Mouse (Mus musculus) hindbrain, embryonic 11.5 days (tissue): ENCODE measurements at regions not wholly inside any gene's neighbourhood (a gene's known extent, or its start where the extent isn't known, plus 50 kb on each side); places are given as distances from the start of the nearest gene placed in this dataset.

ENCODE experiments used
- ATAC-seq: fragments of 200-750 bp; cut with Nextera tagmentation; 2 replicates; pipeline ENCODE4 v1.8.0; 2017; ENCODE audit warnings: mild to moderate bottlenecking, moderate TSS enrichment, moderate library complexity; ENCODE audit not compliant: low FRiP score
- DNase-seq: peaks from one replicate; pipeline ENCODE4 v3.0.0-alpha.2; 2015; ENCODE audit warnings: low spot score
- H3K27ac ChIP-seq: fragments of 300-500 bp; sonication (generic); 2 replicates; pipeline ENCODE4 v1.5.1; 2014; ENCODE audit warnings: mild to moderate bottlenecking, low read depth, low read length
- H3K27me3 ChIP-seq: fragments of 300-500 bp; sonication (generic); 2 replicates; pipeline ENCODE4 v1.6.1; 2014; ENCODE audit warnings: mild to moderate bottlenecking, low read length, moderate library complexity, mixed read lengths; ENCODE audit not compliant: control insufficient read depth, insufficient read depth
- H3K36me3 ChIP-seq: fragments of 300-500 bp; sonication (generic); 2 replicates; pipeline ENCODE4 v1.6.1; 2014; ENCODE audit warnings: mild to moderate bottlenecking, low read length, moderate library complexity, mixed read lengths; ENCODE audit not compliant: control insufficient read depth, insufficient read depth
- H3K4me1 ChIP-seq: fragments of 300-500 bp; sonication (generic); replicated peaks from 2 replicates; pipeline ENCODE4 v1.6.1; 2014; ENCODE audit warnings: low read length, mixed read lengths; ENCODE audit not compliant: control insufficient read depth, insufficient read depth
- H3K4me2 ChIP-seq: fragments of 300-500 bp; sonication (generic); replicated peaks from 2 replicates; pipeline ENCODE4 v1.6.1; 2014; ENCODE audit warnings: mild to moderate bottlenecking, low read depth, low read length
- H3K4me3 ChIP-seq: fragments of 300-500 bp; sonication (generic); 2 replicates; pipeline ENCODE4 v1.5.1; 2014; ENCODE audit warnings: low read depth, low read length
- H3K9ac ChIP-seq: fragments of 300-500 bp; sonication (generic); 2 replicates; pipeline ENCODE4 v1.6.1; 2014; ENCODE audit warnings: low read depth, low read length
- H3K9me3 ChIP-seq: fragments of 300-500 bp; sonication (generic); 2 replicates; pipeline ENCODE4 v1.6.1; 2016; ENCODE audit warnings: low read length; ENCODE audit not compliant: control insufficient read depth
- WGBS: fragments of 180-500 bp; shearing (Covaris S2); extraction: QIAGEN DNeasy Blood & Tissue Kit; methylation state at CpG from one replicate; pipeline ENCODE4 v1.1.7; 2014; 5-methylcytosine and 5-hydroxymethylcytosine counted together

DNA sequence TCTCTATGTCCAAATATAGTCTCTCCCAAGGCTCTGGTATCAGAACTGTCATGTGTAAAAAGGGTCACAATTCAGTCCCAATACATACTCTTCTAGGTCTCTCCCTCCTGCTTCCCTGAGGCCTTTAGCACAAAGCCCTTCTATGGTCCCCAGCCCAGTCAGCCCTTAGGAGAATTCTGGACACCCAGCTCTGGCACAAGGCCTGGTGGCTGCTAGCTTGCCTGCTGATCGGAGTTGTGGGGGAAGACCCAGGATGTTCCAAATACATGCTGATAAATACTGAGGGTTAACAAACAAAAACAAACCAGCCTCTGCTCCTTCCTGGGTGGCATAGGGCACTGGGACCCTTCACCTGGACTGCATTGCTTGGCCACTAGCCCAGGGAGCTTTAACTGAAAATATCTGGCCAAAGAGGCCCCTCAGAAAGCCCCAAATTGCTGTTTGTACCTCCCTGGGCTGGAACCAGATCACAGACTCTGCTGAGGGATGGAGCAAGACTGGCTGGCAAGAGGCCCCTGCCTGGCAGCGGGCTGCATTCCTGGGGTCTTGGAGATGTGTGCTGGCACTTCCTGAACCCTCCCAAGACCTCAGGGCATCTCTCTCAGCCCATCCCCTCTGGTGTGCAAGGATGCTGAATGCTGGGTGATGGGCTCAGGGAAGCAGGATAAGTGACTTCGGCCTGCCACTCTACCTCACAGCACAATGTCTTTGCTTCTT, 114.3 kb downstream of the 1810010D01Rik start:
- Histone ChIP-seq H3K4me1 (no peaks in the 10 kb centered on the region), H3K4me3 (no peak overlapping the region), H3K27ac (no peak overlapping the region), H3K9ac (no peak overlapping the region), H3K9me3 (no peaks in the 10 kb centered on the region), H3K36me3 (no peaks in the 10 kb centered on the region), H3K27me3 (no peaks in the 10 kb centered on the region), H3K4me2 (no peak overlapping the region)
- DNase-seq (no peak), ATAC-seq (no peak)
- WGBS = 78% methylated on average over 3 of the region's 3 CpGs

GRCm38 (mm10) chr7:145092392-145093176, 115.3 kb downstream of the 1810010D01Rik start:
- no peaks in the 10 kb centered on the region for H3K27me3 ChIP-seq
- DNase-seq = no peak
- no peak overlapping the region for H3K4me2 ChIP-seq
- no peak for ATAC-seq
- no peak overlapping the region for H3K4me3 ChIP-seq
- no peaks in the 10 kb centered on the region for H3K4me1 ChIP-seq
- 76% methylated on average over 6 of the region's 6 CpGs for WGBS
- H3K27ac ChIP-seq = no peak overlapping the region
- H3K36me3 ChIP-seq = no peaks in the 10 kb centered on the region
- no peak overlapping the region for H3K9ac ChIP-seq
- no peaks in the 10 kb centered on the region for H3K9me3 ChIP-seq

GRCm38 (mm10) chr7:145090849-145091248, 117.1 kb downstream of the 1810010D01Rik start:
- Histone ChIP-seq H3K9me3 (no peaks in the 10 kb centered on the region), H3K4me2 (no peak overlapping the region), H3K4me3 (no peak overlapping the region), H3K9ac (no peak overlapping the region), H3K36me3 (no peaks in the 10 kb centered on the region), H3K4me1 (no peaks in the 10 kb centered on the region), H3K27me3 (no peaks in the 10 kb centered on the region), H3K27ac (no peak overlapping the region)
- 91% methylated on average over 4 of the region's 4 CpGs for WGBS
- ATAC-seq = no peak
- DNase-seq = no peak

GRCm38 (mm10) chr7:145089315-145089721, 118.6 kb downstream of the 1810010D01Rik start:
- no peaks in the 10 kb centered on the region for H3K36me3 ChIP-seq
- no peaks in the 10 kb centered on the region for H3K4me1 ChIP-seq
- DNase-seq (no peak), ATAC-seq (no peak)
- H3K4me3 ChIP-seq = no peak overlapping the region
- H3K9ac ChIP-seq = no peak overlapping the region
- no peak overlapping the region for H3K27ac ChIP-seq
- 80% methylated on average over 3 of the region's 3 CpGs for WGBS
- H3K27me3 ChIP-seq = no peaks in the 10 kb centered on the region
- H3K4me2 ChIP-seq = no peak overlapping the region
- no peaks in the 10 kb centered on the region for H3K9me3 ChIP-seq

- no peak overlapping the region for H3K4me2 ChIP-seq
- H3K9ac ChIP-seq = no peak overlapping the region
- DNase-seq (no peak), ATAC-seq (no peak)
- 89% methylated on average over 3 of the region's 3 CpGs for WGBS
- H3K27me3 ChIP-seq = no peaks in the 10 kb centered on the region
- no peaks in the 10 kb centered on the region for H3K36me3 ChIP-seq
- H3K4me3 ChIP-seq = no peak overlapping the region
- no peak overlapping the region for H3K27ac ChIP-seq
- no peaks in the 10 kb centered on the region for H3K9me3 ChIP-seq
- no peaks in the 10 kb centered on the region for H3K4me1 ChIP-seq
Observed at GRCm38 (mm10) chr7:145088655-145089054, 119.3 kb downstream of the 1810010D01Rik start.

DNA sequence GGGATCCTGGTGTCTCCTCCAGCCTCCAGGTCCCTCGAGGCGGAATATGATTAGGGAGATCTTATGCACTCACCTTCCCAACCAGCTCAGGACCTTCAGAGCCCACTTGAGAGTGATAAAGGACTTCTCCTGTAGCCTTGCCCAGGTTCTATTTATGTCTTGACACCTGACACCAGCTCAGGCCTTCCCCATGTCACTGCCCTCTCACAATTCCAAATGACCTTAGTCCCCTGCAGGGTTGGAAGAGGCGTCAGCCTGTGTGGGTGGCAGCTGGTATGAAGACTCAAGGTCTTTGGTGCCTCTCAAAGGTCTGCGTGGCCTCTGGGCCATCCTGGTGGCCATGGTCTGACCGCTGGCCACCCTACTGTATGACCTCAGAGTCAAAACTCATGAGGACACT, 120.1 kb downstream of the 1810010D01Rik start:
- no peaks in the 10 kb centered on the region for H3K9me3 ChIP-seq
- H3K27ac ChIP-seq = no peak overlapping the region
- DNase-seq (no peak), ATAC-seq (no peak)
- no peak overlapping the region for H3K4me3 ChIP-seq
- H3K9ac ChIP-seq = no peak overlapping the region
- H3K36me3 ChIP-seq = no peaks in the 10 kb centered on the region
- WGBS = 78% methylated on average over 5 of the region's 5 CpGs
- no peak overlapping the region for H3K4me2 ChIP-seq
- no peaks in the 10 kb centered on the region for H3K27me3 ChIP-seq
- H3K4me1 ChIP-seq = no peaks in the 10 kb centered on the region

GRCm38 (mm10) chr7:145082917-145083752, 124.8 kb downstream of the 1810010D01Rik start:
- Histone ChIP-seq H3K4me2 (no peak overlapping the region), H3K4me1 (no peaks in the 10 kb centered on the region), H3K9ac (no peak overlapping the region), H3K4me3 (no peak overlapping the region), H3K27me3 (no peaks in the 10 kb centered on the region), H3K36me3 (no peaks in the 10 kb centered on the region), H3K9me3 (no peaks in the 10 kb centered on the region), H3K27ac (no peak overlapping the region)
- ATAC-seq (no peak), DNase-seq (no peak)
- 78% methylated on average over 9 of the region's 9 CpGs for WGBS

DNA sequence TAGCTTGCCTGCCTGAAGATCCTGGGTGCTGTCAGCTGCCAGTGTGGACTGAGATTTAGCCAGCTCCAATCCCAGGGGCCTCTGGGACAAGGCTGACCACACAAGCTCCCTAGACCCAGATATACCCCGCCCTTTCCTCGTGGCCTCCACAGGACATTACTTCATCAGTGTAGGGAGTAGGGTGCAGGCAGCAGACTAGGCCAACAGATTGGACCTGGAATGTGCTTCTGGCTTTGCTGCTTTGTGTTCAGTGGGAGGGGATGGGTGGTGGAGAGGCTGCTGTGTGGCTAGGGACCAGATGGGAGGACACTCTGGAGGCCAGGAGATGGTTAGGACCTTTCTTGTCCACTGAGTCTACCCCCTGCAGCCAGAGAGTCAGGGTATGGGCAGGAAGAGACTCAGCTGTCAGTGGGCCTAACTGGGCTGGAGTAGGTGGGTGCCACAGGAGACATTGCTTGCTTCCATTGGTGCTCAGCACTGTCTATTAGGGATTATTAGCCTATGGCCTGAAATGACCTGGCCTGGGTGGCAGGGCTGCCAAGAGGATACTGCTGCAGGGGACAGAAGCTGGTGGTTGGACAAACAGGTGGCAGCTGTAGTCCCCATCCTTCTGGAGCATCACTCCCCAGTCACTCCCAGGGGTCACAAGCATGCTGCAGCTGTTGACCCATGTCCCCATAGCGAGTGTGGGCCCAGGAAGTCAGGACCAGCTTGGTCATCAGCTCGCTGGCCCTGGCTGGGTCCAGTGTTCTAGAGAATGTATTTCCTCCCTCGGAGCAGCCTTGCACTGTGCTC, 132.5 kb upstream of the Ccnd1 start:
- H3K9me3 ChIP-seq = no peaks in the 10 kb centered on the region
- H3K9ac ChIP-seq = no peak overlapping the region
- H3K4me1 ChIP-seq = no peaks in the 10 kb centered on the region
- H3K4me3 ChIP-seq = no peak overlapping the region
- DNase-seq (no peak), ATAC-seq (no peak)
- WGBS = 80% methylated on average over 5 of the region's 5 CpGs
- H3K4me2 ChIP-seq = no peak overlapping the region
- H3K36me3 ChIP-seq = no peaks in the 10 kb centered on the region
- no peak overlapping the region for H3K27ac ChIP-seq
- no peaks in the 10 kb centered on the region for H3K27me3 ChIP-seq
